Mouse (Mus musculus) right cerebral cortex, adult 18-20 months (tissue): ENCODE results near the gene Golph3.
A peak's percentile ranks its signal among the peaks of the same experiment; 100 is the strongest.
"Not testable (repeated sequence)": the region's sequence is repeated elsewhere in the genome, so short reads cannot be mapped to it uniquely, and the experiment has no call there.

Experiments
- DNase-seq: peaks from one replicate; pipeline ENCODE4 v3.0.0; 2022; ENCODE audit warnings: mixed read lengths

Golph3 gene

DNA sequence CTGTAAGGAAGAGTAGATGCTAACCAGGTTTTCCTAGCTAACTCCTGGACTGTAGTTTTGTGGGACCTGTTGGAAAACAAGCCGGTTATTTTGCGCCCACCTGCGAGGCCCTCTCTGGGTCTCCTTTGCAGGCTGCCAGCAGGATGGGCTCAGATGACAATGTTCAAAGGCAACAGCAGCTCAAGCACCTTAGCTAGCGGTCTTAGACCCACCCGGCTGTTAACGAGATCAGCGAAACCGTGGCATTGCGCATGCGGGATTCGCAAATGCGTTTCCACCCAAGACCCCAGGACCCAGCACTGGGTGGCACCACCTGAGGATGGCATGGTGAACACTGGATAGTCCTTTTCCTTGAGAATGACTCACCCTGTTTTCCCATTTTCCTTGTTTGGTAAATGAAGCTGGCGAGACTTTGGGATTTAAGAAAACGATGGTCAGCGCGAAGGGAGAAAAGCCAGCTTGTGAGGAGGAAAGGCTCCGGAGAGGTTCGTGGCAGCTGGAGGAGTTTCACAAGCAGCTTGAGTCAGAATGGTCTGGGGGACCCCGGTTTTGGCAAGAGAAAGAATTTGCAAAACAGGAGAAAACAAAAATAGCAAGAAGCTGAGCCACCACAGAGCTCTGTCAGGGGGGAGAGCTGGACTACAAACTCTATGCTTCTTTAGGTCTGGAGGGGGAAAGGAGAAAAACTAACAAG, 39.4 kb downstream of the Golph3 start:
- no peak for DNase-seq

DNA sequence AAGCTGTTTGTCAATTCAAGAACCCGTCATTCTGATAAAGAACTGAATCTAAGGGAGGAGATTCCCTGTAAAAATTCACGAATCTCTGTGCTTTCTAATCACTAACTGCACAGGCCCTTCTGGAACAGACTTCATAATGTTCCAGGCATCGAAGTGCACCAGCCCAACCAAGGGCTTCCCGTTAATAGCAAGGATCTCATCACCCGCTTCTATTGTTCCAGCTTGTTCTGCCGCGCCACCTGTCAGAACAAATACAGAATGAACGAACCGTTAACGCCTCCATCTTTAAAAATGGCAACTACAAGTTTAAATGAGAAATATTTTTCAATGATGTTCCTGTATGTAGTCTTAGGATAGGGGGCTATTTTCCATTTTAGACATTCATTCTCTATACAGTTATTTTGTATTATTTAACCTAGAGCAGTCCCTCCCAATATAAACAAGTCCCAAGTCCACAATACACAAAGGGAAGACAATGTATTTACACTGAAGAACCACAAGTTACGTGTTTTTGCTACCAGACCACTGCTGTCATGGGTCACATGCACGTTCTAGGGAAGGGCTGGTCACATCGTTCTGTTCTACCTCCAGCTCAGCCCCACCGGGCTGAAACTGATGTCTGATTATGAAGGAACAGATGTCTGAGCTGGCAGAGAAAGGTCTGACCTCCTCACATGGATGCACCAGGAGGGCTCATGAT, 40.9 kb downstream of the Golph3 start:
- no peak for DNase-seq

GRCm38 (mm10) chr15:12362701-12363040, 41.4 kb downstream of the Golph3 start:
- peak; percentile 63 for DNase-seq

- no peak for DNase-seq
Measured at GRCm38 (mm10) chr15:12364096-12364495, 42.8 kb downstream of the Golph3 start.

GRCm38 (mm10) chr15:12365416-12366071, 44.3 kb downstream of the Golph3 start:
- DNase-seq, result no peak

DNA sequence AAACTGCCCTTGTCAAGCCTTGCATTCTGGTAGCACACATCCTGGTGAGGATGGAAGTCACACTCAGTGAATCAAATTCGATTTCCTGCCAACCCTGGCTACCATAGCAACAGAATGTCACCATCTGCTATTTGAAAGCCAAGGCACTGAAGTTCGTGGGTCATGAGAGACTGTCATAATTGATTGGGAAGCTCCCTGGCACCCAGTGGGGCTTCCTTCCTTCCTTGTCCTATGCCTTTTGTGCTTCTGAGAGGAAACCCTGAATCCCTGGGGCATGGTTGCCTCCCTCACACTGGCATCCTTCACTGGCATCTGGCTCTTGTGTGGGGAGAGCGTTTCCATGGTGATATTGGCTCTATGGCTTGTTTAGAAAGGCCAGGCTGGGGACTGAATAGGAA, 44.8 kb downstream of the Golph3 start:
- DNase-seq, result peak; percentile 58

GRCm38 (mm10) chr15:12366580-12367305, 45.5 kb downstream of the Golph3 start:
- not testable (repeated sequence) for DNase-seq

- no peak for DNase-seq
Measured at GRCm38 (mm10) chr15:12367306-12368080, 46.2 kb downstream of the Golph3 start.

DNA sequence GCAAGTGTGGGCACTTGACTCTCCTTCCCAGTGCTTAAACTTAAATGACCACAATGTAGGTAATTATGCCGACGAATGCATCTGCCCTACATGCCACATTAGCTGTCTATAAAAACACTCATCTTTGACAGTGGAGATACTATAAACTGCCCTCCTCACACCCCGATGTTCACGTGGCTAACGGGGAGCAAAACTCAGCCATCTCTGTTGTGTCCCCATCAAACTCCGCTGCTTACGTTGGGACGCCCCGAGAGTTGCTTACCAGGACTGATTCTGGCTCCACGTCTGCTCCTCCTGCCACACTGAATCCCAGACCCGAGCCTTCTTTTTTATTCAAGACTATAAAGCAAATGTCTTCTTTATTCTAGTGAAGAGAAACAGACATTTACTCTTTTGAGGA, 47.1 kb downstream of the Golph3 start:
- no peak for DNase-seq

DNA sequence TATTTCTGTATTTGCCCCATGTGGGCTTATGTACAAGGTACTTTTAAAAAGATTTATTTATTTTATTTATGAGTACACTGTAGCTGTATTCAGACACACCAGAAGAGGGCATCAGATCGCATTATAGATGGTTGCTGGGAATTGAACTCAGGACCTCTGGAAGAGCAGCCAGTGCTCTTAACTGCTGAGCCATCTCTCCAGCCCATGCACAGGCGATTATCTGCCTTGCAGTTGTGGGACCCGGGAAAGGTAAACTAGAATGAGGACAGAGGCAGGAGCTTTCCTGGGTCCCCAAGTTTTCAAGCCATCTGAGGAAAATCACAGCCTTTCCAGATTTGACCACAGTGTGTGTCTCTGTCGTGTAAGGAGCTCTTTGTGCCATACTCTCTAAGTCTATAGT, 47.6 kb downstream of the Golph3 start:
- no peak for DNase-seq

DNA sequence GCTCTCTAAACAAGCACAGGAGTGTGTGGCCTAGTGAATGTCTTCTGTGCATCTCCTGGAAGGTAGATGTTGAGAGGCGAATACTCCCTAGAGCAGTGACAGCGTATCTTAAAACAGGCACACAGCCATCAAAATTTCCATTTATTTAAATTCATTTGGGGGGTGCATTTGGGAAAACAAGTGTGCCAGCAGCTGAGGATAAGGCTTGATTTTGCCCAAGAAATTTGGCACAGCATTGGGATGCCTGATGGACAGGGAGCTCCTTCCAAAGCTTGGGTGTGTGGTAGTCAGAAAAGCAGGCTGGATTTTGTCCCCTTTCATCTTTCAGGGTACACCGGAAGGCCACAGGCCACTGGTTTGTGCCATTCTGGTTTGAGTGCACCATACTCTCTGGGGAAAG, 48.8 kb downstream of the Golph3 start:
- DNase-seq, result no peak

DNA sequence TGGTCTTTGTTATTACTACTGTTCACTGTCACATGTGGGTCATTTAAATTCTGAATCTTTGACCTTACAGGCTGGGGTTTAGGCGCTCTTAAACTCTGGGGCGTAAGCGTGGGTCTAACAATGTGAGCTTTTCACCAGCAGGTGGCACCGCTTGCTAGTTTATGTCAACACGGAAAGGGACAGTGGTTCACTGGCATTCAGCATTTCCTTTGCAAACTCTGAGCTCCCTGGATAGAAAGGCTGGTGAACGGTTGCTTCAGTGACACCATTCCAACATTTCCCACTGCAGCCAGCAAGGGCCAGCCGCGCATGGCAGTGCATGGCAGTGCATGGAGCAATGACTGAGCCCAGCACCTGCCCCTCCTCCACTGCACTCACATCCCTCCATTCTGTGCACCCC, 49.9 kb downstream of the Golph3 start:
- peak; percentile 79 for DNase-seq

GRCm38 (mm10) chr15:12373496-12373895, 52.2 kb downstream of the Golph3 start:
- no peak for DNase-seq

GRCm38 (mm10) chr15:12373918-12374317, 52.7 kb downstream of the Golph3 start:
- DNase-seq, result no peak

DNA sequence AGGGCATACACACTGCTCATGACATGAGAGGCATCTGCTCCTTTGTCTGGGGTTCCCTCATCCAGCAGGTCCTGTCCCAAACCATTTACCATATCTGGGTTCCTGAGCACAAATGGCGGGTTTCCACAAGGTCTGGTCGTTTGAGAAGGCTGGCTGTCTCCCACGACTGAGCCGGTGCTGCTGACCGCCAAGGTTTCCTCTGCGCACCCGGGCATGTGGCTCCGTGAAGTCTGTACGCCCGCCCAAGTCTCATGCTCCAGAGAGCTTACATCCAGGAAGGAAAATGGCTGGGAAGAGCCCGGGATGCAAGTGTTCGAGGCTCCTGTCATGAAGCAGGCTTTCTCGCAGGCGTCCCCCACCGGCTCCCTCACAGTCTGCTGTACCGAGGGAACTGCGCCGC, 53.7 kb downstream of the Golph3 start:
- no peak for DNase-seq

DNA sequence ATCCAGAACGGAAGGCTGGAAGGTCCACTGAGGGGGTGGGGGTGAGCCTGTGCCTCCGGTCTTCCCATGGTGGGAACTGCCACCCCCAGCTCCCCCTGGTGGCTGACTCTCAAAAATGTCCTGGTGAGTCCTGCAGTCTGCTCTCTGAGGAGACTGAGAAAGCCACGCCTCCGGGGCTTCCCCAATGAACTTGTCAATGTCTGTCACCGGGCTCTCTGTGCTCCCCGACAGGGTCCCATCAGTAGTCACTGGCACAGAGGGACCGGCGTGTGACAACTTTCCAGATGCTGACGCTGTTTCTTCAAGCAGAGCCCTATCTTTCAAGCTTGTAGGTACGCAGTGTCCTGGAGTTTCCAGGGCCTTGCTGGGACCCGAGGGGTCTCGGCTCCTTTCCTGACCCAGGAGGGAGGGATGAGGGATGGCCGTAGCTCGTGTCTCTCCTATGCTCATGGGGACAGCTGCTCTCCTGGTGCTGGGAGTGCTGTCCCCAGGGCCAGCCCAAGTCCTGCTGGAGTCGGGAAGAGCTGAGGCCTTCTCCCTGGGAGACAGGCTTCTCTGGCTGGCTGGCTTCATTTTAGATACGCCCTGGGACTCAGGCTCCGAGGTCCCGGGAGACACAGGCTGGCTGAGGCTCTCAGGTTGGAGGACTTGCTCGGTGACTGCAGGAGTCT, 54.5 kb downstream of the Golph3 start:
- peak; percentile 63 for DNase-seq

DNA sequence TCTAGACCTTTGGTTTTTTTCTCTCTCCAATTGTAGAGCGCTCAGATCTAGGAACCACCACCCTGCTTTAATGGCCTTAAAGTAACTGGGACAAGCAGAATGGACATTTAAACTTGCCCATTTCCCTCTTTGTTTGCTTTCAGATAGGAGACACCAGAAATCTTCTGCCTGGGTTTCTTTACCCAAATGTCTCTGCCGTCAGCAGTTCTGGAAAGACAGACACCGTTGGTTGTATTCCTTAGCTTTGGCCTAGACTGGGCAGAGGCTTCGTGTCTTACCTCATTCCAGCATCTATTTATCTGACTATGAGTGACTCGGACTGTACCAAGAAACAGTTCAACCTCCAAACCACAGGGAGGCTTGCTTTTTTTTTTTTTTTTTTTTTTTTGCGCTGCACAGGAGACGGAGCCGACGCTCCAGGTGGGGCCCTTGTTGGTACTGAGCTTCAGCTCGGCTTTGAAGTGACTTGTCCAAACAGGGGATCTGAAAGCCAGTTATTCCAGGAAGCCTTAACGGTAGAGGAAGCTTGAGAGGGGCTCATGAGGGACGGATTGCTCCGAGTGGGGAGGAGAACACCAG, 55.3 kb downstream of the Golph3 start:
- no peak for DNase-seq

GRCm38 (mm10) chr15:12377800-12378199, 56.5 kb downstream of the Golph3 start:
- no peak for DNase-seq

DNA sequence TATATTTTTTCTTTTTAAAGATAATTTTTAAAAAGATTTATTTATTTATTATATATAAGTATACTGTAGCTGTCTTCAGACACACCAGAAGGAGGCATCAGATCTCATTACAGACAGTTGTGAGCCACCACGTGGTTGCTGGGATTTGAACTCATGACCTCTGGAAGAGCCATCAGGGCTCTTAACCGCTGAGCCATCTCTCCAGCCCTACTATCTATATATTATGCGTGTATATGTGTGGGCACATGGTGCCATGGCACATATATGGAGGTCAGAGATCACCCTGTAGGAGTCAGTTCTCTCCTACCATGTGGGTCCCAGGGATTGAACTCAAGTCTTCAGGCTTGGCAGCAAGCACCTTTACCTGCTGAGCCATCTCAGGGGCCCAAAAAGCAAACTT, 58.8 kb downstream of the Golph3 start:
- no peak for DNase-seq

GRCm38 (mm10) chr15:12380548-12380947, 59.3 kb downstream of the Golph3 start:
- no peak for DNase-seq

- DNase-seq, result no peak
Measured at GRCm38 (mm10) chr15:12384679-12385078, 63.4 kb downstream of the Golph3 start.
